In genomic region chr19:7185715-7186291, GRCm38 (mm10) we compare ENCODE assay signal across 12 mouse cellular contexts. TPM values are rescaled to one million over a fixed set of nuclear protein-coding genes. Genes with fewer than 3 reads are reported as not detected.
DNase-seq lines count a peak whose midpoint lies in the region; ATAC-seq and TF ChIP-seq lines count a peak whose summit lies in the region.
"Had no signal": no experiment of that assay in that cellular context is flagged by ENCODE, and none has a peak within 500 bp of the region (broad histone marks: within the 10 kb centered on the region; RNA-seq: fewer than 3 reads in every experiment).

No protein-coding gene starts in this region.

- ATAC-seq in intestine, embryonic 16.5 days, result peak; percentile 41
- no peak for ATAC-seq in midbrain, postnatal 0 days (ENCODE audit: low FRiP score)
- no peak for ATAC-seq in monocyte, adult 5-6 weeks (replicated peaks; ENCODE audit: insufficient number of reproducible peaks, low FRiP score, low TSS enrichment, poor library complexity, severe bottlenecking)
- ATAC-seq in frontal cortex, adult (ENCODE audit: low TSS enrichment), result no peak
- ATAC-seq: lung, postnatal 0 days had no signal

- H3K4me3 ChIP-seq in kidney, adult 2 months (ENCODE audit: insufficient read depth, low read depth, low read length), result peak overlapping the region; percentile 19; the same call in 1 of the 2 replicates
- H3K4me3 ChIP-seq in intestine, embryonic 16.5 days (ENCODE audit: low read length), result peak overlapping the region; percentile 3; the same call in 1 of the 2 replicates
- no peak overlapping the region for H3K4me3 ChIP-seq in midbrain, postnatal 0 days (ENCODE audit: low read depth, low read length)
- H3K4me3 ChIP-seq: heart, embryonic 15.5 days had no signal

- DNase-seq in kidney, adult 2 months, result no peak
- no peak for DNase-seq in kidney, postnatal 10 days
- DNase-seq in embryo, embryonic 9.5 days (ENCODE audit: extremely low spot score), result peak; percentile 84
- no peak for DNase-seq in midbrain, postnatal 0 days (ENCODE audit: low spot score)
- no peak for DNase-seq in urinary bladder, adult 18-20 months (ENCODE audit: low spot score in 2 of 2)
- DNase-seq: cerebellum, postnatal 14 days; thymus, adult 18-20 months had no signal

- TF ChIP-seq CTCF in kidney, adult 2 months (conservative IDR thresholded peaks at IDR 0.05; ENCODE audit: insufficient read depth, insufficient read length, low read depth, low read length), result no peak
- TF ChIP-seq CTCF in midbrain, postnatal 0 days (IDR thresholded peaks at IDR 0.05), result no peak

- H3K4me1 ChIP-seq in kidney, adult 2 months (ENCODE audit: control insufficient read depth, insufficient read depth, low read length), result peaks cover 36% of the 10 kb centered on the region
- H3K4me1 ChIP-seq in intestine, embryonic 16.5 days (ENCODE audit: control insufficient read depth, insufficient read depth, low read length), result peaks cover 48% of the 10 kb centered on the region
- peaks cover 7% of the 10 kb centered on the region; the same call in 1 of the 2 replicates for H3K4me1 ChIP-seq in midbrain, postnatal 0 days (ENCODE audit: insufficient read depth, low read length)

- WGBS in kidney, adult 2 months, result 32% methylated on average over 18 of the region's 18 CpGs
- WGBS in intestine, embryonic 16.5 days, result 17% methylated on average over 18 of the region's 18 CpGs
- WGBS in midbrain, postnatal 0 days, result 17% methylated on average over 18 of the region's 18 CpGs

- no peaks in the 10 kb centered on the region for H3K36me3 ChIP-seq in kidney, adult 2 months (ENCODE audit: control insufficient read depth, insufficient read depth, low read length)
- H3K36me3 ChIP-seq in intestine, embryonic 16.5 days (ENCODE audit: control insufficient read depth, insufficient read depth, low read length), result no peaks in the 10 kb centered on the region
- H3K36me3 ChIP-seq in midbrain, postnatal 0 days (ENCODE audit: insufficient read depth, low read length), result no peaks in the 10 kb centered on the region
- H3K36me3 ChIP-seq: heart, embryonic 15.5 days had no signal

- peak overlapping the region; percentile 37 for H3K27ac ChIP-seq in kidney, adult 2 months (ENCODE audit: insufficient read depth, low read depth, low read length)
- no peak overlapping the region; the same call in 1 of the 2 replicates for H3K27ac ChIP-seq in intestine, embryonic 16.5 days (ENCODE audit: low read length)
- H3K27ac ChIP-seq in midbrain, postnatal 0 days (ENCODE audit: low read depth, low read length), result no peak overlapping the region
- H3K27ac ChIP-seq: heart, embryonic 15.5 days had no signal

- no peaks in the 10 kb centered on the region for H3K9me3 ChIP-seq in intestine, embryonic 16.5 days (ENCODE audit: control insufficient read depth, low read length)
- H3K9me3 ChIP-seq in midbrain, postnatal 0 days (ENCODE audit: low read length), result no peaks in the 10 kb centered on the region
- H3K9me3 ChIP-seq: heart, embryonic 15.5 days had no signal

- peak overlapping the region; percentile 45; the same call in 1 of the 2 replicates for H3K9ac ChIP-seq in intestine, embryonic 16.5 days (ENCODE audit: low read depth, low read length)
- H3K9ac ChIP-seq in midbrain, postnatal 0 days (replicated peaks; ENCODE audit: low read length, poor library complexity, severe bottlenecking), result 0 out of 2 replicates have a peak overlapping the region, but pooled peaks have one; percentile 42
- H3K9ac ChIP-seq: heart, embryonic 15.5 days had no signal

- H3K4me2 ChIP-seq in intestine, embryonic 16.5 days (ENCODE audit: low read depth, low read length), result peak overlapping the region; percentile 26
- no peak overlapping the region for H3K4me2 ChIP-seq in midbrain, postnatal 0 days (ENCODE audit: low read depth, low read length, poor library complexity, severe bottlenecking)
- H3K4me2 ChIP-seq: heart, embryonic 15.5 days had no signal

- no peaks in the 10 kb centered on the region for H3K27me3 ChIP-seq in kidney, adult 2 months (replicated peaks; ENCODE audit: control insufficient read depth, insufficient read depth, low read length)
- peaks cover 3% of the 10 kb centered on the region; the same call in 1 of the 2 replicates for H3K27me3 ChIP-seq in intestine, embryonic 16.5 days (replicated peaks; ENCODE audit: control insufficient read depth, insufficient read depth, low read length)
- 0 out of 2 replicates have a peak, but pooled peaks cover 3% of the 10 kb centered on the region for H3K27me3 ChIP-seq in midbrain, postnatal 0 days (ENCODE audit: insufficient read depth, low read length)

- no peak for TF ChIP-seq POLR2A in kidney, adult 2 months (IDR thresholded peaks at IDR 0.05; ENCODE audit: low read depth, low read length)

RNA-seq across cellular contexts. Expression of gene Otub1, which starts 20.3 kb away (rescaled TPM):
- 122 and 126 TPM in 2 replicates for polyA plus RNA-seq in kidney, adult 2 months (2012; rRNA removed)
- 162 and 166 TPM in 2 replicates for polyA plus RNA-seq in intestine, embryonic 16.5 days (2015; fragmentation: Nextera tagmentation; extraction: Ambion mirVana)
- total RNA-seq in midbrain, postnatal 0 days (2014; rRNA removed), result 236 and 242 TPM in 2 replicates
- polyA plus RNA-seq in midbrain, postnatal 0 days (2015; fragmentation: Nextera tagmentation; extraction: Ambion mirVana), result 257 and 277 TPM in 2 replicates
- total RNA-seq in monocyte, adult 5-6 weeks (2017), result 71.4 to 75.8 TPM (median 73.8 TPM) in 3 replicates

RNA-seq across cellular contexts. Expression of gene Cox8a, which starts 31.6 kb away (rescaled TPM):
- 3,607 and 3,750 TPM in 2 replicates for polyA plus RNA-seq in kidney, adult 2 months (2012; rRNA removed)
- 1,467 and 1,508 TPM in 2 replicates for polyA plus RNA-seq in intestine, embryonic 16.5 days (2015; fragmentation: Nextera tagmentation; extraction: Ambion mirVana)
- total RNA-seq in midbrain, postnatal 0 days (2014; rRNA removed), result 1,114 and 1,471 TPM in 2 replicates
- polyA plus RNA-seq in midbrain, postnatal 0 days (2015; fragmentation: Nextera tagmentation; extraction: Ambion mirVana), result 1,645 and 1,756 TPM in 2 replicates
- 236 to 274 TPM (median 246 TPM) in 3 replicates for total RNA-seq in monocyte, adult 5-6 weeks (2017)

RNA-seq across cellular contexts. Expression of gene Naa40, which starts 55.2 kb away (rescaled TPM):
- 23.7 and 26.2 TPM in 2 replicates for polyA plus RNA-seq in kidney, adult 2 months (2012; rRNA removed)
- polyA plus RNA-seq in intestine, embryonic 16.5 days (2015; fragmentation: Nextera tagmentation; extraction: Ambion mirVana), result 48.4 and 51.9 TPM in 2 replicates
- total RNA-seq in midbrain, postnatal 0 days (2014; rRNA removed), result 58.3 and 62.5 TPM in 2 replicates
- 45.6 and 46.1 TPM in 2 replicates for polyA plus RNA-seq in midbrain, postnatal 0 days (2015; fragmentation: Nextera tagmentation; extraction: Ambion mirVana)
- total RNA-seq in monocyte, adult 5-6 weeks (2017), result 14.9 to 17.6 TPM (median 17.5 TPM) in 3 replicates
